Mouse (Mus musculus): ENCODE measurements around the gene Top1. TPM values are rescaled to one million over a fixed set of nuclear protein-coding genes. Genes with fewer than 3 reads are reported as not detected.

The Top1 gene
- total RNA-seq, 1 experiment from 2014 or later = 201 TPM

- ATAC-seq (replicated peaks; ENCODE audit: low read depth, poor library complexity, severe bottlenecking) = no peak
Measured at GRCm38 (mm10) chr2:160715463-160716030, 69.9 kb downstream of the Top1 start.

DNA sequence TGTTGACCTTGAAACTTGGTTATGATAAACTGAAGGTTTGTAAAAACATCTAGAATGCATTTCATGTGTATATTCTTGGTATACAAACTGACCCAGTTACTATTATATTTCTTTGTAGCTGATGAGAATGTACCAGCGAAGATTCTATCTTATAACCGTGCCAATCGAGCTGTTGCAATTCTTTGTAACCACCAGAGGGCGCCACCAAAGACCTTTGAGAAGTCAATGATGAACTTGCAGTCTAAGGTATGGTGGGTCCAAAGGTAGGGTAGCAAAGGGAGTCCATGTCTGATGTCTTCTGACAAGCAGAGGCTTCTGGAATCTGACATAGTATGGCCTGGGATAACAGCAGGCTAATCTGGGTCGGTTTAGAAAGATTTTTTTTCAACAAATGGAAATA, 71.6 kb downstream of the Top1 start:
- ATAC-seq (replicated peaks; ENCODE audit: low read depth, poor library complexity, severe bottlenecking) = peak; percentile 65; the same call in 1 of the 2 replicates

- ATAC-seq (replicated peaks; ENCODE audit: low read depth, poor library complexity, severe bottlenecking) = no peak
Measured at GRCm38 (mm10) chr2:160718811-160719210, 73.1 kb downstream of the Top1 start.

GRCm38 (mm10) chr2:160722714-160723113, 77.0 kb downstream of the Top1 start:
- no peak for ATAC-seq (replicated peaks; ENCODE audit: low read depth, poor library complexity, severe bottlenecking)

GRCm38 (mm10) chr2:160723613-160724375, 78.1 kb downstream of the Top1 start:
- ATAC-seq (replicated peaks; ENCODE audit: low read depth, poor library complexity, severe bottlenecking) = no peak

DNA sequence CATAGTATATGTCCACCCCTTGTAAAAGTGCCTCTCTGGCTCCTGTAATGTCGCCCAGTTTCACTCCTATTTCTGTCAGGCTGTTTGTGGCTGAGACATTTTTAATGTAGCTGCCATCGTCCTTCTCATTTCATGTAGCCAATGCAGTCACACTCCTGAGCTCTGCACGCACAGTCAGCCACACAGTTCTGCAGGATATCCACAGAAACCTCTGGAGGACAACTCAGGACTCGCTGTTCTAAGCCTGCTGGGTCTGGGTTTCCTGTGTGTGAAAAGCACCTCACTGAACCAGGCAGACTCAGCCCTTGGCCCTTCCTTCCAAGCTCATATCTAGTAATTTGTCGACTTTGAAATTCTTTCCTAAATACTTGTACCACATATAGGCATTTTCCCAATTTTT, 78.8 kb downstream of the Top1 start:
- ATAC-seq (replicated peaks; ENCODE audit: low read depth, poor library complexity, severe bottlenecking) = no peak

GRCm38 (mm10) chr2:160725877-160726864, 80.5 kb downstream of the Top1 start:
- no peak for ATAC-seq (replicated peaks; ENCODE audit: low read depth, poor library complexity, severe bottlenecking)

- no peak for ATAC-seq (replicated peaks; ENCODE audit: low read depth, poor library complexity, severe bottlenecking)
Measured at GRCm38 (mm10) chr2:160728972-160729371, 83.3 kb downstream of the Top1 start.

DNA sequence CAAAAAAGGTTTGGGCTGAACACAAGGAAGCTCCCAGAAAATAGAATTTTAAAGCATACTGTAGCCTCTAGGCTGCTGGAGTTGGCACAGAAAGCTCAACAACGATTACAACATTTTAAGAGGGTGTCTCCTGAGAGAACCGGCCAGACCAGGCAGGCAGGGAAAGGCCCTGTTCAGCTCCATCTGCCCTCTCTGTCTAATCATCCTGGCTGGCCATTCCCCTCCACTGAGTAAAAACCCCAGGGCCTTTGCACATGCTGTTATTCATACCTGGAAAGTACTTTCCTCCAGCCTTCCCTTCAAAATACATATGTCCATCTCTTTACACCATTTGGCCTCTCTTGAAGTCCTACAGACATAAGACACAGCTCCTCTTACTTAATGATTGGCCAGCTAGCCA, 83.7 kb downstream of the Top1 start:
- ATAC-seq (replicated peaks; ENCODE audit: low read depth, poor library complexity, severe bottlenecking) = no peak

DNA sequence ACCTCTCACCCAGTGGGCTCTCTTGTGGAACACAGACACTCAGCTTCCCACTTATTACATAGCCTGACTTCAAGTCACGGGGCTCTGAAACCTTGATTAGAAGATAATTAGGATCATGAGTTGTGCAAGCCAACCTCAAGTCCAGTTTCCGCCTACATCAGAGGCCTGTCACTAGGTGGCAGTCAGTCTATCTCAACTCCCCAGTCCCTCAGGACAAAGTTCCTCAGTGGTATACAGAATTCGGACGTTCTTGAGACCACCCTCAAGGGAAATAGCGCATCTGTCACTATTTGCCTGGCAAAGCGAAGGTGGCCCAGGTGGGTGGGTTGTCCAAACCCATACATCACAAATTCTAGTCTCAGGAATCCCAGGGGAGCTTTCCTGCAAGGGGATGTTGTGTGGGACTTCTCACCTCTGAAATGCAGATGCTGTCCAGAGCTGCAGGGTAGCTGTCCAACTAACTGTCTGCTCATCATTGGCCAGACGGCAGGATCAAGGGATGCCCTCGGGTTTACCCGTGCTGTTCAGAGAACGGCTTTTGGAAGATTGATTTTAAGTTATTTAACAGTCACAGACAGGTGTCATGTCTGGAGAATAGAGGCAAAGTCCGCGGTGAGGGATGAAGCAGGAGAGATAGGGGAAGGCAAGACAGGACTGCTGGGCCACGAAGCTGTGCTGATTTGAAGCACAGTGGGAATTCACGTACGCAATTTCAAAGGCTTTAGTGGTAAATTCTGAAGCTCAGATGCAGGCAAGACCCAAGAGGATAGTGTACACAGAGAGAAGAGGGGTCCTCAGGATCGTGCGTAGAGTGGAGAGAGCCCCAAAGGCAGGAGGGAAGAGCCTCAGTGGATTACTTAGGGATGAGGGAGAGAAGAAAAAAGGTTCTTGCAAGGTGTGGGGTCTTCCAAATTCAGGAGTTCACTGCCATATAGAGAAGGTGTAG, 84.4 kb downstream of the Top1 start:
- peak; percentile 53 for ATAC-seq (replicated peaks; ENCODE audit: low read depth, poor library complexity, severe bottlenecking)

DNA sequence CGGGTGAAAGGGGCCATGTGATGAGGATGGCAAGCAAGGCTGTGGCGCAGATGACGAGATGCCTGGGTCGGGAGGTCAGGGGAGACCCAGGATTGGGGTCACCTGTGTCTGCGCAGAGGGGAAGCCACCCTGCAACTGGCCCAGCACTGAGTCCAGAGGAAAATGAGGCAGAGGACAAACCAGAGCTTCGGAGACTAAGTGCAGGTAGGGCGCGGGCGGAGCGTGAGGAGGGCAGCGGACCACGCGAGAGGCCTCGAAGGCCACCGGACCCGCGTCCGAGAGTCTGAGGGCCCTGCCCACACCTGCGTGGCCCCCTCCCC, 85.1 kb downstream of the Top1 start:
- no peak for ATAC-seq (replicated peaks; ENCODE audit: low read depth, poor library complexity, severe bottlenecking)

DNA sequence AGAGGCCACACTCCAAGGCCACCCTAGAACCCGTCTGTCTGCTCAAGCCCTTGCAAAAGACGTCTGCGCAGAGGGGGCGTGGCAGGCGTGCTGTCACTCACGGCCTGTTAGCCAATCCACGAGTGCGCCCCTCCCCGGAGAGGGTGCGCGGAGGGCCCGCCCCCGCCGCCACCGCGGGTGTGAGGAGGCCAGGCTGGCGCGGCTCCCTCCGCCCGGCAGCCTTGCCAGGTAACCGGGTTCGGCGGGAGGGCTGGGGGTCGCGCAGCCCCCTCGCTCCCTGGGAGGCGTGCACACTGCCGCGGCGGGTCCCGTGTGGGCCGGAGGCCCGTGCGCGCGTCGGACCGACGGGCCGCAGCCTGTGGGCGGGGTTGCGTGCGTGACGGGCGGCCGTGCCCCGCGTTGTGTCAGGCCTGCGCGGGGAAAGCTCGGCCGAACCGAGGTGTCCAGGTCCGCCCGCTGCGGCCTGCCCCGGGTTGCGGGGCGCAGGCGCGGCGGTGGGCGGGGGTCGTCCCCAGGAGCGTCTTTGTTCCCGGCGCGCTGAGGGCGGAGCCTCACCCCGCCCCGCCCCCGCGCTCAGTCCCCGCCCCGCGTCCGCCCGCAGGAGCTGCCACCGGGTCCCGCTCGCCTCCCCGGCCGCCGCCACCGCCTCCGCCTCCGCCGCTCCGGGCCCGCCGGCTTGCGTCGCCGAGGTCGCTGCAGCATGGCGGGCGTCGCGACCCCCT, 85.6 kb downstream of the Top1 start, which contains the start of gene Plcg1:
Plcg1 (plus strand) TSS at position 184 of the 722 bp plus-strand sequence.
- peak; percentile 72 for ATAC-seq (replicated peaks; ENCODE audit: low read depth, poor library complexity, severe bottlenecking)

- ATAC-seq (replicated peaks; ENCODE audit: low read depth, poor library complexity, severe bottlenecking) = peak; percentile 12; the same call in 1 of the 2 replicates
Measured at GRCm38 (mm10) chr2:160731839-160732261, 86.2 kb downstream of the Top1 start.

GRCm38 (mm10) chr2:160732420-160732995, 86.8 kb downstream of the Top1 start:
- ATAC-seq (replicated peaks; ENCODE audit: low read depth, poor library complexity, severe bottlenecking) = 0 out of 2 replicates have a peak, but pooled peaks have one; percentile 4

DNA sequence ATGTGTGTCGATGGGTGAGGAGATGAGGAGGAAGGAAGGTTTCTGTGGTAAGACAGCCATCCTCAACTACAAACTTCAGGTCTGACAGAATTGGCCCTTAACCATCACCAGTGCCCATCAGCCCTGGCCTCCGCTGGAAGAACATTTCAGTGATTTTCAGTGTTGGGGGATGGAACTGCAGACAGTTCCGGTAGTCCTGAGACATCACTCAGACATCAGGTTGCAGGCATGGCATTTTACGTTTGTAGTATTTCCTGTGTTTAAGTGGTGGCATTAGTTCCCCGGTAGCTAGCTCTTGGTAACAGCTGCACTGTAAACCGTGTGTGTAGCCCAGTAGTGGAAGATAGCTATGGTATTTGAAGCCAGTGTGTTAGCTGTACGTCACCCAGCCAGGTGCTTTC, 87.4 kb downstream of the Top1 start:
- no peak for ATAC-seq (replicated peaks; ENCODE audit: low read depth, poor library complexity, severe bottlenecking)

- no peak for ATAC-seq (replicated peaks; ENCODE audit: low read depth, poor library complexity, severe bottlenecking)
Measured at GRCm38 (mm10) chr2:160734331-160734730, 88.6 kb downstream of the Top1 start.

- no peak for ATAC-seq (replicated peaks; ENCODE audit: low read depth, poor library complexity, severe bottlenecking)
Measured at GRCm38 (mm10) chr2:160735706-160736310, 90.1 kb downstream of the Top1 start.

- ATAC-seq (replicated peaks; ENCODE audit: low read depth, poor library complexity, severe bottlenecking) = no peak
Measured at GRCm38 (mm10) chr2:160736466-160736865, 90.8 kb downstream of the Top1 start.

All from common myeloid progenitor, adult 5-6 weeks (primary cell).